Mouse (Mus musculus) C2C12 (cell line): ENCODE data around the gene Atp6v0a4.

Source experiments
- CTCF ChIP-seq: IDR thresholded peaks from one replicate; pipeline ENCODE4 v1.5.1; 2011; ENCODE audit not compliant: control insufficient read depth, insufficient read depth, insufficient read length
- FOSL1 ChIP-seq: IDR thresholded peaks from one replicate; pipeline ENCODE4 v1.8.0; 2011; ENCODE audit warnings: mild to moderate bottlenecking, low read length; ENCODE audit not compliant: poor library complexity, insufficient read depth, severe bottlenecking
- MYOD1 ChIP-seq: IDR thresholded peaks from one replicate; pipeline ENCODE4 v1.6.1; 2011; ENCODE audit warnings: low read depth; ENCODE audit not compliant: control insufficient read depth, insufficient read length

DNA sequence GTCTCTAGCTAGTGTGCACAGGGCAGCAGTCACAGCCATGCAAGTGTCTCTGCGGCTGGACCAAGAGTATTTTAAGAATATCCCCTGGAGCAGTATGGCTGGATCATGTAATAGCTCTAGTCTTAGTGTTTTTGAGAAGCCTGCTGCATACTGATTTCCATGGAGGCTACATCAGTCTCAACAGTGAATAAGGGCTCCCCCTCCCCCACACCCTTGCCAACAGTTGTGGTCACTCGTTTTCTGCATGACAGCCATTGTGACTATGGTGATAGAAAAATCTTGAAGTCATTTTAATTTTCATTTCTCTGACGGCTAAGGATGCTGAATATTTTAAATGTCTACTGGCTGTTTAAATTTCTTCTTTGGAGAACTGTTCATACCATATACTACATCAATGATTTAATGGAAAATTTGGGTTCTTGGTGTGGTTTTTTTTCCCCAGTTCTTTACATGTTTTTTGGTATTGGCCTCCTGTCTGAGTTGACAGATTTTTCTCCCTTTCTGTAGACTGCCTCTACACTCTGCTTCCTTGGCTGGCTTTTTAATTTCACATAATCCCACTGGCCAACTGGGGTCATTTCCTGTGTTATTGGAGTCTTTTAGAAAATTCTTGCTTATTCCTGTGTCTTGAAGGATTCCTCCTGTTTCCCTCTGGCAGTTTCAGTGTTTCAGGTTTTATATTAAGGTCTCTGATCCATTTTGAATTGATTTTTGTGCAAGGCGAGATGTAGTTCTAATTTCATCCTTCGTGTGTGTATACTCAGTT lies 91.4 kb downstream of the Atp6v0a4 start:
- no peak for TF ChIP-seq CTCF
- TF ChIP-seq FOSL1, result no peak
- no peak for TF ChIP-seq MYOD1
